Mouse (Mus musculus): ENCODE measurements around the gene Ap4m1. TPM values are rescaled to one million over a fixed set of nuclear protein-coding genes. Genes with fewer than 3 reads are reported as not detected.

The Ap4m1 gene
- 9.5 TPM for polyA plus RNA-seq (2017; shearing (Covaris generic))

DNA sequence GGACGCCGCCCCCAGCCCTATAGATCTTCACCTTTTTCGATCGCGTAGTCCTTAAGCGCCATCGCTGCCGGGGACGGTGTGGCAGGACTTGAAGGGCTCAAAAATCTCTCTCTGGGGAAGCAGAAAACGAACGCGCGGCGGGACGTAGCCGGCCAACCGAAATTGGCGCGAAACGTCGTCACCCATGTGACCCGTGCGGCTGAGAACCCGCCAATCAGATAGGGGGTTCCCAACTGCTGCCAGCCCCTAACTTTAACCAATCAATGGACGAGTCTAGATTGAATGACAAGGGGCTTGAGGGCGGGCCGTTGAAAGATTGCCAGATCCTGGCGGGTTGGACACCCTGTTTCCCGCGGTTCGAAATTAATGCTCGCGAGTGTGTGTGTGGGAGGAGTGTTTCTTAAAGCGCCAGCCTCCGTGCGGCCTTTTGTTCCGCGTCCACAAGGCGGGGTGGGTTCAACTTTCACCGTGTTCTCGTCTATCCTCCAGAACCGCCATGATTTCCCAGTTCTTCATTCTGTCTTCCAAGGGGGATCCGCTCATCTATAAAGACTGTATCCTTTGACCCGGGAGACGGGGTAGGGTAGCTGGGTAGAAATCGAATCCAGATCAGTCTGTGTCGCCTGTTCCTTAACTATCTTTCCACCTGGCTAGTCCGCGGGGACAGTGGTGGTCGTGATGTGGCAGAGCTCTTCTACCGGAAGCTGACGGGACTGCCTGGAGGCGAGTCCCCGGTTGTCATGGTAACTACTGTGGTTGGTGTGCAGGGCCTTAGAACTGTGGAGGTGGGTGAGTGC lies at the start of gene Ap4m1, which contains the start of gene Mcm7:
Gene Ap4m1 (plus strand): TSS at position 308 of the 797 bp plus-strand sequence.
Gene Mcm7 (minus strand): TSS at position 728 of the 797 bp plus-strand sequence.

DNA sequence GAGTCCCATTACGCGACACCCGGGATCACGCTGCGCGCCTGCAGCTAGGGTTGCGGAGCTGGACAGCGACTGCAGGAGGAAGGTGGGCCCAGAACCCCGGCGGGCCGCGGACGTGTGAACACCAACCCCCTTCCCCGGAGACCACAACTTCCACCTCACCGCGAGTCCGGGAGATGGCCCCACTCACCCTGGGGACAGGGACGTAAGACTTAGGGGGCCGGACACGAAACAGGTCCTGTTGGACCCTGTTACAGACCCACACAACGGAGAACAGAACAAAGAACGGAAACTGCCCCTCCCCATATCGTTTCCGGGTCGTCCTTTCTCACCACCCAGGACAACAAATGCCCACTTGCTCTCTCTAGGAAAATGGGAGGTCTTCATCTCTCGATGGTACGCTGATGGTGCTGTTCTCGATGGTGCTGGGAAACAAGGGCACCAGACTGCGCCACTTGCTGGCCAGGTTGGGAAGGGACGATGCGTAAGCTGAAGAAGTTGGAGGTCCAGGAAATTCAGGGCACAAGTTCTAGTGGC lies 16.3 kb upstream of the Ap4m1 start, which contains the start of gene Zfp113:
Gene Zfp113 (minus strand): TSS at position 302 of the 534 bp plus-strand sequence.

DNA sequence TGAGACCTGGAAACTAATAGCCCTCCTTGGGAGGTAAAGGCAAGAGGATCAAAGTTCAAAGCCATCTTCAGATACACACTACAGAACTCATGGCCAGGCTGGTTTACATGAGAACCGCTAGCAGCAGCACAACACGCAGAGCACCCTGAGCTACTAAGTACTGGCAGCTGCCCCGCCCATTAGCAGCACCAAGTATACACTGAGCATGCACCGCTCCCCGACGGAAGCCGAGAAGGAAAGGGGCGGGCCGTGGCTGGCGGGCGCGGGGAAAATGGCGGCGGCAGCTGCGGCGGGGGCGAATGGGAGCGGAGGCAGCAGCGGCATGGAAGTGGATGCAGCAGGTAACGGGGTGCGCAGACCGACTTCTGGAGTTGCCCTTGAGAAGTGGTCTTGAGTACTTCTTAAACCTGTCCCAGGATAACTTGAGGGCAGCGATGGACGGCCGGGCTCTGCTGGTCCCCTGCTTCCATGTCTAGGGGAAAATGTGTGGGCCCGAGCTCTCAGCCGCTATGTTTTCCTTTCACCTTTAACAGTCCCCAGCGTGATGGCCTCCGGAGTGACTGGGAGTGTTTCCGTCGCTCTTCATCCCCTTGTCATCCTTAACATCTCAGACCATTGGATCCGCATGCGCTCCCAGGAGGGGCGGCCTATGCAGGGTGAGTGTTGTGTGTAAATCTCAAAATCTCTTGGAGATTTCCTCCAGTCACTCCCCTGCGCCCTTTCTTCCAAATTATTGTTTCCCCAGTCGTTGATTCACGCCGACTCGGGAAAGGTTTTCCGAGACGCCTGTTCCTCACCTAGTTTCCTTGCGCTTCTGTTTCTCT lies 10.7 kb upstream of the Ap4m1 start, which contains the start of gene Cops6:
Gene Cops6 (plus strand): TSS at position 230 of the 824 bp plus-strand sequence.

DNA sequence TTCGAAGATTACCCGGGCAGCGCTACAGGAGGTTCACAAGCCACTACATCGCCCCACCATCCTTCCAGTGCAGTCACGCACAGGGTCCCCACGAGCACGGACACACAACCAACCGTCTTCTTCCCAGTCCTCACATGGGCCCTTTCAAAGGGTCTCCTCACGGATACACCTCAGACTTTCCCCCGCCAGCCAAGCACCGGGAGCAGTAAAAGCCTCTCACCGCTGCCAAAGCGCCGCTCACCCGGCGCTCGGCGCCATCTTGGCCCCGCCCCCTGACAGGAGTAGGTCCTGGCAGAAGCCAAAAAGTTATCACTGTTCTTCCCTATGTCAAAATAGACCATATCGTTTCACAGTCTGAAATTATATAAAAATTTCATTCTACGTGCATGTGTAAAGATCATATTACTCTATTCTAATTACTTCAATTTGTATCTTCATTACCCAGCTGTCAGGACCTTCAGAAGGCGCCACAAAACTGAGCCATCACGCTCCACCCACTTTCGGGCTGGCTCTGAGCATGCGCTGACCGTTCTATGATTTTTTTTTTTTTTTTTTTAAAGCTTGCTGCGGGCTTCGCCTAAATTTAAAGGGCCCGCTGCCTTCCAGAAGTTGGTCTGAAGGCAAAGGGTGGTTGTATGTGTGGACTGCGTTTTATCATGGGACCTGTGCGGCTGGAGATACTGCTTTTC lies 15.3 kb downstream of the Ap4m1 start, which contains the start of the genes Taf6 and Cnpy4:
Gene Taf6 (minus strand): TSS at position 502 of the 689 bp plus-strand sequence.
Gene Cnpy4 (plus strand): TSS at position 536 of the 689 bp plus-strand sequence.

DNA sequence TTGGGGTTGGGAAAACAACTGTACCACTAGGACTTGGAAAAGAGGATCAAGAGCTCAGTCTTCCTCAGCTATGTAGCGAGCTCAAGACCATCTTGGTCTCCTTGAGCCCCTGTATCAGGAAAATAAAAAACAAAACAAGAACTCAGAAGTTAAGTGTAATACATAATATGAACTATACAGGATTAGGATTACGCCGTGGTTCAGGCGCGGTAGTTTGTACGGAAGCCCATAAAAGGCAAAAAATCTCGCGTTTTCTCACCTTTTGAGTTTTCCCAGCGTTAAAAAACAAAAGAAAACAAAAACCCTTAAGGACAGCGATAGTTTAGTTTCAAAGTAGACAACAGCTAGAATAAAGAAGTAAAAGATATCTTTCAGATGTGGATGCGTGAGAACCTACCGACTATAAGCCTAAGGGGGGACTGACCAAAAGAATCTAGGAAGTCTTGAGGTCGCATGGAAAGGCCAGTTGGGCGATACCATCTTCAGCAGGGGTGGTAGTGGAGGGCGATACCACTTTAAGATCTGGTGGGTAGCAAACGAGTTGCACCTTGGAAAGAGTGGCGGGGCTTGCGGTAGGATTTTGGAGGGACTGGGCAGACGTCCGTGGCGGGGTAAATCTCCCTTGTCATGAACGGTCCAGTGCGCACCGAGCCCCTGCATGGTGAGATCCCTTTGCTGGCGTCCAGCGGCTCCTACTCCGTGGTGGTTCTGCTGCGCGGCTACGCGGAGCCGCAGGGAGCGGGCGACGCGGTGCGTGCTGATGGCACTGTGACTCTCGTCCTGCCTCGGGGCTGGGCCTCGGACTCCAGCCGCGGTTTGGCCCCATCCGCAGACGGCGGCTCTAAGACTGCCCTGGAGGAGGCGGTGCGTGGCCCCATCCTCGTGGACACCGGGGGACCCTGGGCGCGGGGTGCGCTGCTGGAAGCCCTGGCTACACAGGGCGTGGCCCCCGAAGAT lies 22.2 kb downstream of the Ap4m1 start, which contains the start of gene Mblac1:
Gene Mblac1 (plus strand): TSS at position 544 of the 957 bp plus-strand sequence.

DNA sequence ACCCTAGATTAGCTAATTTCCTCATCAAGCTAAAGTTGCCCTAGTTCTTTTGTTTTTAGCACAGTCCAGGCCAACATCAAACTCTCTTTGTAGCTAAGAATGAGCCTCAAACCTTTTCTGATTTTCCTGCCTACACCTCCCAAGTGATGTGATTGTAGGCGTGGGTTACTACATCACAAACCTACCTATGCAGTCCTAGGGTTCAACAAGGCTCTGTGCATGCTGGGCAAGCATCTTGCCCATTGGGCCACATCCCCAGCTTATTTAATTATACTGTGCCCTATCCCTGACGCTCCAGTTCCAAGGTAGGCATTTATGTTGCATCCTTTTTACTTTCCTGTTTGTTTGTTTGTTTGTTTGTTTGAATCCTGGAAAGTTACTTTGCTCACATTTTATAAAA lies 53.9 kb downstream of the Ap4m1 start, which contains the start of gene Nxpe5:
Gene Nxpe5 (plus strand): TSS at position 199 of the 400 bp plus-strand sequence.

Other genes starting within 250 kb of the Ap4m1 start
- not detected for gene Gjc3, start 208.9 kb upstream of the Ap4m1 start, polyA plus RNA-seq (2017; shearing (Covaris generic))
- gene Azgp1, start 190.5 kb upstream of the Ap4m1 start, polyA plus RNA-seq (2017; shearing (Covaris generic)) = not detected
- gene Smok3a, start 150.7 kb upstream of the Ap4m1 start, polyA plus RNA-seq (2017; shearing (Covaris generic)) = not detected
- 0.73 TPM for gene Smok3b, start 150.6 kb upstream of the Ap4m1 start, polyA plus RNA-seq (2017; shearing (Covaris generic))
- gene Smok3c, start 118.8 kb upstream of the Ap4m1 start, polyA plus RNA-seq (2017; shearing (Covaris generic)) = 0.84 TPM
- 14.6 TPM for gene Zkscan1, start 86.9 kb upstream of the Ap4m1 start, polyA plus RNA-seq (2017; shearing (Covaris generic))
- gene Zscan21, start 55.1 kb upstream of the Ap4m1 start, polyA plus RNA-seq (2017; shearing (Covaris generic)) = 28.0 TPM
- 6.6 TPM for gene Zfp113, start 16.3 kb upstream of the Ap4m1 start, polyA plus RNA-seq (2017; shearing (Covaris generic))
- gene Cops6, start 10.9 kb upstream of the Ap4m1 start, polyA plus RNA-seq (2017; shearing (Covaris generic)) = 119 TPM
- gene Mcm7, start 420 bp downstream of the Ap4m1 start, polyA plus RNA-seq (2017; shearing (Covaris generic)) = 56.4 TPM
- 36.5 TPM for gene Taf6, start 15.4 kb downstream of the Ap4m1 start, polyA plus RNA-seq (2017; shearing (Covaris generic))
- gene Cnpy4, start 15.5 kb downstream of the Ap4m1 start, polyA plus RNA-seq (2017; shearing (Covaris generic)) = 12.2 TPM
- not detected for gene Mblac1, start 22.3 kb downstream of the Ap4m1 start, polyA plus RNA-seq (2017; shearing (Covaris generic))
- 0.55 TPM for gene Nxpe5, start 53.9 kb downstream of the Ap4m1 start, polyA plus RNA-seq (2017; shearing (Covaris generic))
- gene Lamtor4, start 83.5 kb downstream of the Ap4m1 start, polyA plus RNA-seq (2017; shearing (Covaris generic)) = 35.9 TPM
- gene BC037034, start 92.0 kb downstream of the Ap4m1 start, polyA plus RNA-seq (2017; shearing (Covaris generic)) = 19.9 TPM
- not detected for gene Gal3st4, start 100.8 kb downstream of the Ap4m1 start, polyA plus RNA-seq (2017; shearing (Covaris generic))
- gene Gm43720, start 108.0 kb downstream of the Ap4m1 start, polyA plus RNA-seq (2017; shearing (Covaris generic)) = 0.18 TPM
- 0.67 TPM for gene Gpc2, start 108.0 kb downstream of the Ap4m1 start, polyA plus RNA-seq (2017; shearing (Covaris generic))
- 1.1 TPM for gene Stag3, start 108.2 kb downstream of the Ap4m1 start, polyA plus RNA-seq (2017; shearing (Covaris generic))
- gene Pvrig, start 170.0 kb downstream of the Ap4m1 start, polyA plus RNA-seq (2017; shearing (Covaris generic)) = 5.2 TPM